Mouse (Mus musculus) liver, embryonic 16.5 days (tissue): ENCODE results near the gene Plekhg6. TPM values are rescaled to one million over a fixed set of nuclear protein-coding genes. Genes with fewer than 3 reads are reported as not detected.

ENCODE experiments used
- ATAC-seq: fragments of 200-750 bp; cut with Nextera tagmentation; 2 replicates; pipeline ENCODE4 v1.8.0; 2017; ENCODE audit warnings: low read depth, mild to moderate bottlenecking, moderate number of reproducible peaks, moderate library complexity
- H3K27ac ChIP-seq: fragments of 300-500 bp; sonication (generic); 2 replicates; pipeline ENCODE4 v1.5.1; 2014; ENCODE audit warnings: mild to moderate bottlenecking, low read length
- H3K27me3 ChIP-seq: fragments of 300-500 bp; sonication (generic); 2 replicates; pipeline ENCODE4 v1.6.1; 2014; ENCODE audit warnings: low read depth, low read length, mixed read lengths; ENCODE audit not compliant: control insufficient read depth, insufficient read depth
- H3K36me3 ChIP-seq: fragments of 300-500 bp; sonication (generic); 2 replicates; pipeline ENCODE4 v1.6.1; 2014; ENCODE audit warnings: mild to moderate bottlenecking; ENCODE audit not compliant: control insufficient read depth, insufficient read depth
- H3K4me1 ChIP-seq: fragments of 300-500 bp; sonication (generic); 2 replicates; pipeline ENCODE4 v1.6.1; 2014; ENCODE audit warnings: low read depth, low read length, mixed read lengths; ENCODE audit not compliant: control insufficient read depth
- H3K4me2 ChIP-seq: fragments of 300-500 bp; sonication (generic); 2 replicates; pipeline ENCODE4 v1.6.1; 2014; ENCODE audit warnings: low read depth, low read length, mixed read lengths
- H3K4me3 ChIP-seq: fragments of 300-500 bp; sonication (generic); 2 replicates; pipeline ENCODE4 v1.5.1; 2014; ENCODE audit warnings: low read depth, mild to moderate bottlenecking, low read length
- H3K9ac ChIP-seq: fragments of 300-500 bp; sonication (generic); 2 replicates; pipeline ENCODE4 v1.6.1; 2014; ENCODE audit warnings: low read depth, low read length
- H3K9me3 ChIP-seq: fragments of 300-500 bp; sonication (generic); replicated peaks from 2 replicates; pipeline ENCODE4 v1.6.1; 2016; ENCODE audit warnings: low read length; ENCODE audit not compliant: control insufficient read depth
- WGBS: fragments of 180-500 bp; shearing (Covaris S2); extraction: QIAGEN DNeasy Blood & Tissue Kit; methylation state at CpG from one replicate; pipeline ENCODE4 v1.1.7; 2014; ENCODE audit not compliant: insufficient replicate concordance; 5-methylcytosine and 5-hydroxymethylcytosine counted together
- polyA plus RNA-seq: library from polyadenylated mRNA; unstranded; fragments of >200 nt; fragmentation: Nextera tagmentation; extraction: Ambion mirVana; gene quantifications from 2 replicates; pipeline ENCODE4 v1.2.1, GENCODE M21; 2015

The Plekhg6 gene
- 0.65 and 0.86 TPM in 2 replicates for polyA plus RNA-seq

DNA sequence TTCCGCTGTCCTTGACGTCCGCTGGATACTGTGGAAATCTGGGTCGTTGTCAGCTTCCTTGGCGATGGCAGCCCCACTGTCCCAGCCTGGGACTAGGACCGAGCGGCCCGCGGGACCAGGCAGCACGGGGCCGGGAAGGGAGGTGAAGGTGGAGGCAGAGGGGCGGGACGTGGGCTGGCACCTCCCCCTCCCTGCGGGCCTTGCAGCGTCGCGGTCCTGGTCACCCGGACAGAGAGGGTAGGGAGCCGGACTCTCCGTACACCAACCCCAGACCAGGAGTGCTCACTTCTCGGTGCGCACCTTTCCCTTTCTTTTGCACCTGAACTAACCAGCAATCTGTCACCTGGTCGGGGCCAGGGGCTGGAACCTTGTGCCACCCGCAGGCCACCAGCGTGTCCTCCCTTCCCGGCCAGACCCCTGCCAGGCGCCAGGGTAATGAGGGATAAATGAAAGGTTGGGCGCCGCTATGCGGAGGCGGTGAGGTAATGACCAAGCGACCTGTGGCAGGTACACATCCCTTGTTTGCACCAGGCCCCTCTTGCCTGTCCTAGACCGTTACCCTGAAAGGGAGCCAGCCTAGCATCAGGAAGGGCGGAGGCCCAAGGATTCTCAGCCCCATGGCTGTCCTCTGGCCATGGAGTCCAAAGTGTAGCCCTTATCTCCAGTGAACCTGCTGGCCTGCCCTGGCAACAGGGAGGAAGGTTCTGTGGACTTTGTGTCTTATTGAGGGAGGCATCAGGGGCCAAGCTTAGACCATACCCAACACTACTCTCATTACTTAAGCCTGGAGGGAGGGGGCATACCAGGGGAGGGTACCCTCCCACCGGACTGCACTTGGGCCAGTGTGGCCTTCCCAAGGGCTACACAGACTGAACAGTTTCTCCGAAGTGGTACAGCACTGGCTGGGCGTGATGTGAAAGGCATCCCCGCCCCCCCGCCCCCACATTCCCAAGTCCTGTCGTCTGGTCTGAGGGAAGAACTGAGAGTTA lies at the start of gene Plekhg6:
Plekhg6 (minus strand) TSS at position 422 of the 989 bp plus-strand sequence.
- Histone ChIP-seq H3K4me1 (peaks cover 10% of the 10 kb centered on the region), H3K4me2 (peak within 1 kb of the TSS; percentile 48), H3K27me3 (peaks cover 26% of the 10 kb centered on the region), H3K4me3 (peak within 1 kb of the TSS; percentile 54), H3K9me3 (no peaks in the 10 kb centered on the region), H3K36me3 (no peaks in the 10 kb centered on the region), H3K9ac (peak within 1 kb of the TSS; percentile 47; the same call in 1 of the 2 replicates), H3K27ac (peak within 1 kb of the TSS; percentile 44; the same call in 1 of the 2 replicates)
- peak; percentile 76 for ATAC-seq
- 9% methylated on average over 40 of the region's 40 CpGs for WGBS

DNA sequence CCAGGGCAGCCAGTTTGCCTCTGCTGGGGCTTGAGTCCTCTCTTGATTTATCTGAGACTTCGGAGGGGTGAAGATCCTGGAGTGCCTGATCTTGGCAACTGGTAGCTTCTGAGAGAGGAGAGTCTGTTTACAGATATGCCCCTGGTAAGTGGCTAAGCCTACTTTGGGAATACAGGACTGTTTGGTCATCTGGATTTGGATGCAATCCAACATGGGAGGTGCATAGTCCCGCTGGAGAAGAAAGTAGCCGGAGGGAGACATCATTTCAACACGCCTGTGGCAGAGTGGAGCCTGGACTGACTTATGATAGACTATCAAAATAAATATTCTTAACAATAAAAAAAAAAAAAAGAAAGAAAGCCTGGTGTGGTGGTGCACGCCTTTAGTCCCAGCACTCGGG lies 49.1 kb upstream of the Plekhg6 start:
- no peak overlapping the region for H3K27ac ChIP-seq
- H3K27me3 ChIP-seq, result no peaks in the 10 kb centered on the region
- no peak overlapping the region for H3K4me3 ChIP-seq
- H3K36me3 ChIP-seq, result no peaks in the 10 kb centered on the region
- no peak overlapping the region for H3K9ac ChIP-seq
- H3K4me2 ChIP-seq, result no peak overlapping the region
- H3K4me1 ChIP-seq, result peaks cover 13% of the 10 kb centered on the region
- 61% methylated on average over 6 of the region's 6 CpGs for WGBS
- no peaks in the 10 kb centered on the region for H3K9me3 ChIP-seq
- no peak for ATAC-seq

DNA sequence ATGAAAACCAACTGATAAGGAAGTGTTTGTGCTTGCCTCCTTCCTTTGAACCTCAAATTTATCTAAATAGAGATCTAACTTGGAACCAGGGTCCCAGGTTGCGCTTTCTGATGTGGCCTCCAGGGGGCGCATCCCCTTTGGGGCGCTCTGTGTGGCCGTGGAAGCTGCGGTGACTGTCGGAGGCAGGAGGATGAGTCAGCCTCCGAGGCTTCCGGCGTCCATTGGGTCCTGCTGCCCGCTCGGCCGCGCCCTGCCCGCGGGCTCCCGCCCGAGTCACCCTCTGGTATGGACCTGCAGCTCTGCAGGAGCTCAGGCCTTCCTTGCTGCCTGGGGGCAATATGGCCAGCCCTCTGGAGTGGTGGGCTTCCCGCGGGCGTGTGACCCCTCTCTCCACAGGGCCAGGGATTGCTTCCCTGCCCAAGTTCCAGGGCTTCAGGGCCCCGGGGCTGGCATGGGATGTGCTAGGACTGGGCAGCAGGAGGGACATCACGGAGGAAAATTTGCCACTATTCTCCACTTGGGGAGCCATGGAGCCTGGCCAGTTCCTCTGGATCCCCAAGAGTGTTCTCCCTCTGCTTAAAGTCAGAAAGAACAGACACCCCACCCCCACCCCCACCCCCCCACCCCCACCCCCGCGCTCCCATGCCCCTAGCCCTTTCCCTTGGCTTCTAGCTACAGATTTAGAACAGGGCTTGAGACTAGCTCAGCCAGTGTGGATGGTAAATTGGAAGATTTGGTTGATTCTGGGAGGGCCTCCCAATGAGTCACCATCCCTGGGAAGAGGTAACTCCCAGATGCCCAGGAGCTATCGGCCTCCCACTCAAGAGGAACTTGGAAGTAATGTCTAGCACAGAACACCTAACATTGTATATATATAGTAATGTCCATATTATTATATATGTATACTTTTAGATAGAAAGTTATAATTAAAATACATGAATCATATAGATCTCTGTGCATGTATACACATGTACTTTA lies 46.1 kb upstream of the Plekhg6 start:
- Histone ChIP-seq H3K36me3 (no peaks in the 10 kb centered on the region), H3K9ac (peak overlapping the region; percentile 64), H3K4me2 (peak overlapping the region; percentile 83), H3K27me3 (no peaks in the 10 kb centered on the region), H3K4me1 (peaks cover 9% of the 10 kb centered on the region), H3K4me3 (peak overlapping the region; percentile 57), H3K27ac (peak overlapping the region; percentile 48; the same call in 1 of the 2 replicates), H3K9me3 (no peaks in the 10 kb centered on the region)
- WGBS, result under 1% methylated on average over 25 of the region's 25 CpGs
- ATAC-seq, result peak; percentile 80

DNA sequence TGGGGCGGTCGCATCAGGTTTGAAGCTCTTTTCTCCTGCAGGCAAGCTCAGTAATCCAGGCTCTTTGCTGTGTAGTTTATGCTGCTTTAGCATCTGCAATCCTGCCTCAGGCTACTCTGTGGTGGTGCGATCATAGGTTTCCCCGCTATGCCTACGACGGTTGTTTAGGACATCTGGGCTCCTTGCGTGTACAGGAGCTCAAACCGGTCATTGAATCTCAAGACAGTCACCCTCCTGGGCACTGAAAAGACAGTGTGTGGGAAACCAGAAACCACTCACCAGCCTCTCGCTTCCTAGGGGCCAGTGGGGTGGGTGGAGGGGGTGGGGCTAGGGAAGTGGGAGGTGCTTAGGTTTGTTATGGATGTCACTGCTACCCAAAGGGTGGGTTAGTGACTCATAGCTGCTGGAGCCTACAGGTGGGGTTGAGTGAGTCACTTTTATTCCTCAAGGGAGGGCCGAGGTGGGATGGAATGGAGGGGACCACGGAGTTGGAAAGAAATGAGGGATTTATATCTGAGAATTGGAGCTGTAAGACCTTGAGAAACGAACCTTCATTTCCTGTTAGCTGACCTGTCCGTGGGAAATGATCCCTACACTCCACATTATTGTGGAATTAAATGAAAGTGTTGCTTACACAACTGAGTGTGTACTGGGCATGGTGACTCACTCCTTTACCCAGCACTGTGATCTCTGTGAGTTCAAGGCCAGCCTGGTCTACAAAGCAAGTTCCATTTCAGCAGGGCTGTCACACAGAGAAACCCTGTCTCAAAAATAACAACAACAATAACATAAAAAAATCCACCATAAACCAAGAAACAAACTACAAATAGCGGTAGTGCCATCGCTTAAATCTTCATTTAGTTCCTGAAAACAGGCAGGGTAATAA lies 44.9 kb upstream of the Plekhg6 start:
- 20% methylated on average over 15 of the region's 15 CpGs for WGBS
- Histone ChIP-seq H3K27ac (no peak overlapping the region), H3K4me1 (peaks cover 9% of the 10 kb centered on the region)

DNA sequence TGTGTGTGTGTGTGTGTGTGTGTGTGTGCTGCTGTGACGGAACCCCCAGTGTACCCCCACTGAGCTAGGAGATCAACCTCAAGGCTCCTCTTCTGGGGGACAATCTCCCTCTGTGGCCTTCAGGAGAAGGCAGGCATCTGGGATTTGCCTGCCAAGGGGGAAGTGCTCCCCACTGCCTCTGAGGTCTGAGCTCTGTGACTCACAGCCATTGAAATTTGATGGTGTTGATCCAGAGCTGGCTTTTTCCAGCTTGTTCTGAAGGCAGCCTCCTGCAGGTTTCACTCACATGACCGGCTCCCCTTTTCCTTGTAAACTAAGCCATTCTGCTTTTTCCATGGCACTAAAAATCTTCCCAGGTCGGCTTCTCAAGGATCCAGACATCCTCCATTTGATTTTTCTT lies 43.6 kb upstream of the Plekhg6 start:
- no peak overlapping the region for H3K27ac ChIP-seq
- WGBS, result 50% methylated on average over 3 of the region's 3 CpGs
- no peak overlapping the region for H3K4me3 ChIP-seq
- H3K27me3 ChIP-seq, result no peaks in the 10 kb centered on the region
- no peaks in the 10 kb centered on the region for H3K9me3 ChIP-seq
- H3K4me1 ChIP-seq, result peaks cover 9% of the 10 kb centered on the region
- H3K4me2 ChIP-seq, result no peak overlapping the region
- H3K9ac ChIP-seq, result no peak overlapping the region
- ATAC-seq, result no peak
- no peaks in the 10 kb centered on the region for H3K36me3 ChIP-seq

More for the DNA sequence above, 44.9 kb upstream of the Plekhg6 start:
- ATAC-seq, result no peak
- no peak overlapping the region for H3K4me2 ChIP-seq
- H3K4me3 ChIP-seq, result no peak overlapping the region
- no peak overlapping the region for H3K9ac ChIP-seq
- no peaks in the 10 kb centered on the region for H3K27me3 ChIP-seq
- H3K36me3 ChIP-seq, result no peaks in the 10 kb centered on the region
- H3K9me3 ChIP-seq, result no peaks in the 10 kb centered on the region

DNA sequence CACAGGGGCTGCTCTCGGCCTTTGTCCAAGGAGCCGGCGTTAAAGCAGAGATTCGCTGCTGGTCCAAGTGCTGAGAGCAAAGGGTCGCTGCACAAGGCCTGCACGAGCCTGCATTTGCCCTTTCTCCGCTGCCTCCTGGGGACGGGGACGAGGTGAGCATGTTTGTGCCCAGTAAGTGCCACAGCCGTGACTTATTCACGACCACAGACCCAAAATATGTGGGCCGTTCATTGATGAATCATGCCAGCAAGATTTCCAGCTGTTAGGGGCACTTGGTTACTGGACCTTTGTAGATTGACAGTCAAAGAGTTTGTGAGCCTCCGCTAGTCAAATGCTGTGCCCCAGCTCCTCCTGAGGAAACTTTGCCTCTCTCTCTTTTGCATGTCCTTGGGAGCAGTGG lies 42.9 kb upstream of the Plekhg6 start:
- Histone ChIP-seq H3K27me3 (no peaks in the 10 kb centered on the region), H3K4me3 (no peak overlapping the region), H3K9ac (no peak overlapping the region), H3K36me3 (no peaks in the 10 kb centered on the region), H3K4me2 (no peak overlapping the region), H3K9me3 (no peaks in the 10 kb centered on the region), H3K4me1 (peaks cover 9% of the 10 kb centered on the region), H3K27ac (no peak overlapping the region)
- ATAC-seq, result no peak
- 58% methylated on average over 13 of the region's 13 CpGs for WGBS

DNA sequence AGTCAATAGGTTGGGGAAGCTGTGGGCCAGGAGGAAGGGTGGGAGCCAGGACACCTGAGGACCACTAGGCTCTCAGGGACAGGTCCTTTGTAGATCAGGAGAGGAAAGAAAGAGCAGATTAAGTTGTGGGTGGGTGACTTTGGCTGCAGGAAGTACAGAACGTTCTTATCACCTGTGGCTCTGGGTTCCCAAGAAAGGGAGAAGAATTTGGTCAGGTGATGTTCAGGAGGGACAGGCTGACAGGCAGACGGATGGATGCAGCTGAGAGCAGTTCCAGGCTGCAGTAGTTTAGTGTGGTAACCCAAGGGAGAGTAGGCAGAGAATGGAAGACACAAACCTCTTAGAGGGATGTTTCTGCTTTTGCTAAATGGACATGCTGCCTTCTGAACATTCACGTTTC lies 42.5 kb upstream of the Plekhg6 start:
- Histone ChIP-seq H3K27me3 (no peaks in the 10 kb centered on the region), H3K9me3 (no peaks in the 10 kb centered on the region), H3K27ac (no peak overlapping the region), H3K36me3 (no peaks in the 10 kb centered on the region), H3K9ac (no peak overlapping the region), H3K4me3 (peak overlapping the region; percentile 20; the same call in 1 of the 2 replicates), H3K4me1 (peaks cover 9% of the 10 kb centered on the region), H3K4me2 (peak overlapping the region; percentile 40)
- ATAC-seq, result no peak
- WGBS, result 30% methylated on average over 3 of the region's 3 CpGs
